Mouse (Mus musculus) c-Kit-negative CD71-positive TER-119-positive erythroid progenitor cells, embryonic 14.5 days (primary cell): ENCODE measurements at regions not wholly inside any gene's neighbourhood (a gene's known extent, or its start where the extent isn't known, plus 50 kb on each side); places are given as distances from the start of the nearest gene placed in this dataset.

Experiments used
- DNase-seq: peaks from one replicate; pipeline ENCODE4 v3.0.0-alpha.2; 2013; ENCODE audit warnings: low read depth, low spot score

DNA sequence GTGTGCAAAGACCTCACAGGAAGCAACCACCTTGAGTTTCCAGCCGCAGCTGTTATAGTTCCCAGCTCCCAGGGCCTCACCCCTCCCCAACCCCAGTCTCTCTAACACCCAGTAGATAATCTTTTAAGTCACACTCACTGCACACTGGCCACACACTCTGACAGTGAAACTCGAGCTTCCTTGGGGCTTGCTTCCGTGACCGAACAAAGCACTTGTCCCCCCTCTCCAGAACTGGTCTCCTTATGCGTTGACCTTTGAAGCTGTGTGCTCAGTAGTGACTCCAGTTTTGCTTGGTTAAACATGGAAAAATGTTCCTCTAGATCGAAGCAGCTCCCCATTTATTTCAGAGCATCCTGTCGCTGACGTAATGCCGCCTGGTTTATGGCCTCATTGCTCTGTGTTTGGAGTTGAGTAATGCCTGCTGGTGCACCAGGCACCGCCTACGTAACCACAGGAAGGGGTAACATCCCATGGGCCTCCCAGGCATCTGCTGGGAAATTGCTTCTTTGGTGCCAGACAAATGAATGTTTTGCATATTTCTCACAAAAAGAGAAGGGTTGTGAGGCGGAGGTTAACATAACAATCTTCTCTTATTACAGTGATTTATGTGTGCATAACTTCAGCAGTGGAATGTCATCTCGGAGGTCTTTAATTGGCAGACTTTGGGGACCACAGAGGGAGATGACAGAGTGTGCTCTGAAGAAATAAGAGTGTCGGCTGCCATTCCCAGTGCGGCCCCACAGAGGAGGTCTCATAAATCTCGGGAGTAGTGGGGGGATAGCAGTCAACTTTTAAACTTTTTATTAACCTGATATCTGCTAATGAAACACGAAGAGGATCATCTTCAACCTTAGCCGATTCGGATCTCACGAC, 292.7 kb upstream of the Zfp507 start:
- DNase-seq: no peak

DNA sequence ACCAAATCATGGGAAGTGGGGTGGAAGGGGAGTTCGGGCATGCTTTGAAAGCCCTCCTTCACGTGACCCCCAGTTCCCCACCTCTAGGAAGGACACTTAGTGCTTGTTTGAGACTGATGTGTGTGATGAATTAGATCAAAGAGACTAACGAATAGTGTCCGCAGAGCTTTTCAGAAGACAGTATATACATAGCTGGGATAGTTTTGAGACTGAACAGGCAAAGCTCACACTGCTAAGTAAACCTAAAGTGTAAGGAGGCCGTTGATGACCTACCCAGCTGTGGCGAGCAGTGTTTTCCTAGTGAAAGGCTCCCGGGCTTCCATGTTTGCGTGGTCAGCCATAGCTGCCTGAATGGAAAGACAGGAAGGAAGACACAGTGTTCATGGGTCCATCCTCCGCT, 288.3 kb upstream of the Zfp507 start:
- DNase-seq: no peak

DNA sequence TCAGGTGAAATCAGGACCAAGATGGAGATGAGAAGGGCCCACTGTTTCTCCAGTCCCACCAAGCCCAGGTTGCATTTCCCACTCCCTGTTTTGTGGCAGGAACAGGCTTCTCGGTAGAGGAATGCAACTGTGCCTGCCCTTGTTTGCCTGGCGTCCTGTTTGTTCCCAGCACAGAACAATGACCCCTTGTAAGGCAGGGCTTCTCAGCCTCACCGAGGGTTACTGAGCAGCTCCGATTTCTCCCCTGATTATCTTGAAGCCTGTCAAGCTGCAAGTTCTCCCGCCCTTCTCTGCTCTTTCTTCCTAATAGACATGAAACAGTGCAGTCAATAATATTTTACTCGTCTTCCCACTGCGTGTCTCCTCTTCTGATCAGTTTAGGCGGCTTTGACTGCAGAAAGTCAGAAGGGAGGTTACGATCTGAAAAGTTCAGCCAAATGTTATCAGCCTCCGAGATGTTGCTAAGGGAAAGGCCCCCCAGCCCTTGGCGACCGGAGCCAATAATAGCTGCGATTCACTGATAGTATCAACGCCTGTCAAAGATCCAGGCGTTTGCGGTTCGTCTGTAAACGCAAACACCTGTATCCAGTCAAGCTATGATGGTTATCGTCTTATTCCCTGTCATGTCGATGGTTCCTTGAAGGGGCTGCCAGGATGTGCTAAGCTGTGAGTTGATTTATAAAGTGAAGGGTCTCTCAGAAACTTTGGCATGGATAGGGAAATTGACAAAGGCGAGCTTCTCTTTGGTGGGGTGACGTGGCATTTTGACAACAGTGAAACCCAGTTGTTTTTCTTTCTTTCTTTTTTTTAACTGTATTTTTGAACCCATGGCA, 287.7 kb upstream of the Zfp507 start:
- no peak for DNase-seq

DNA sequence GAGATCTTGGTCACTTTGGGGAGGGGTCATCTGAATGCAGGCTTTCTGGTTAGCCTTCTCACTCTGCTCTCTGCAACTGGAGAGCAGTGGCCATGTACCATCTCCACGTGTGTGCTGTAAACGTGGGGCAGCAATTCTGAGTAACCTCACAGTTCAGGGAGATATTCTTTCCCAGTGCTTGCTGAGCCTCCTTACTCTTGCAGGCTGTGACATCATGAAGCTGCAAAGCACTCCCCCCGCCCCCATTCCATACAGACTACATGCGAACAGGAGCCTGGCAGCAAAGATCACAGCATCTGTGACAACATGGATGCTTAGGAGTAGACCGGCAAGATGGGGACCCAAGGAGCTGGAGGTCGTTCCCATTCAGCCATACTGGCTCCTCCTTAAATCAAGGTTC, 284.8 kb upstream of the Zfp507 start:
- DNase-seq: no peak

DNA sequence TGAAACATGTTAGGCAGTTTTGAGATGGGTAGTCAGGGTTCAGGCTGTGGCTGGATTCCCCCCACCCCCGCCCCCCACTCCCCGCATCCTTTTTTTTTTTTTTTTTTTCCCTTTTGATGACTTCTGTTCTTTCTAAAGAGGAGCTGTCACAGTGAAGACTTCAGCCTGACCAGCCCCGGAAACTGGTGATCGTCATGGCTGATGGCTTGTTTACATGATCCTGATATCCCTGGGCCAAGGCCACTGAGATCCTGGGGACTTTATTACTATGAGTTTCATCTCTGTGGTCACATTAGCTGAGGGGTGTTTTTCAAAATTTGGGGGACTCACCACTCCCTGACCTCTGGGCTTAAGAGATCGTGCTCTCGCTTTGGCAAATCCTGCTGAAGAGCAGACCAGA, 275.9 kb upstream of the Zfp507 start:
- DNase-seq: no peak

DNA sequence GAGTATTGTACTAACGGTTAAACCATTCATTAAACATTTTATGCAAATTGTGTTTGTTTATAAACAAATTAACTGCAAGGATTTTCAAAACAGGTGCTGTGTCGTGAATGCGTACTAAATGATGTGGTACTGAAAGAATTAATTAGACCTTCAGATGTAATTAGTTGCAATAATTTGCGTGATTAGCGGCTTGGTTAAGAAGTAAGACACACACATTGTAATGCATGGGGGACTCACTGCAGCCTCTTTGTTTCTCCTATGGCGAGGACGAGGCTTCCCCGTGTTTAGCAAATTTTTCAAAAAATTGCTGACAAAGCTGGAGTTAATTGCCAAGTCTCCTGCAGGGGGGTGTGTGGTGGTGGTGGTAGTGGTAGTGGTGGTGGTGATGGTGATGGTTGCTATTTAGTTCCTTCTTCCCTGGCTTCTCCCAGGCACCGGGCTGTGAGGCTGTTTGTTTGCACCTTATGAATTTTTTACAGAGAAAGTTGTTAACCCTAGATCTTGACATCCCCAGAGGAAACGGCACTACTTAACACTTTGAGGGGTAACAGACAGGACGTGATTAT, 275.4 kb upstream of the Zfp507 start:
- no peak for DNase-seq

DNA sequence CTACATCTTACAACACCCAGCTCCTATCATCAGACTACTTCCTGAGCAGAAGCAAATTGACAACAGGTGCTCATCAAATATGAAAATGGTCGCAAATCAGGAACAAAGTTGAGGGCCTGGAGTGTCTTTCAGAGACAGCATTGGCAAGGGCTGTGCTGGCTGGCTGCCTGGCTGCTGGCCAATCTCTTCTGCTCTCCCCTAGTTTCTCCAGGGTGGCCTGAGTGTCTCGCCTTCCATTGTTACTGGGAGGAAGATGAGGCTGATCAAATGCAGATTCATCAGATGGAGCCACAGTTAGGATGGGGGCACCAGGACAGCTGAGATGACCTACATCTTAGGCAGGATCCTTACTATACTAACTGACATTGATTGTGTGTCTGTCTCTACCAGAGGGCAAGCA, 274.5 kb upstream of the Zfp507 start:
- no peak for DNase-seq

DNA sequence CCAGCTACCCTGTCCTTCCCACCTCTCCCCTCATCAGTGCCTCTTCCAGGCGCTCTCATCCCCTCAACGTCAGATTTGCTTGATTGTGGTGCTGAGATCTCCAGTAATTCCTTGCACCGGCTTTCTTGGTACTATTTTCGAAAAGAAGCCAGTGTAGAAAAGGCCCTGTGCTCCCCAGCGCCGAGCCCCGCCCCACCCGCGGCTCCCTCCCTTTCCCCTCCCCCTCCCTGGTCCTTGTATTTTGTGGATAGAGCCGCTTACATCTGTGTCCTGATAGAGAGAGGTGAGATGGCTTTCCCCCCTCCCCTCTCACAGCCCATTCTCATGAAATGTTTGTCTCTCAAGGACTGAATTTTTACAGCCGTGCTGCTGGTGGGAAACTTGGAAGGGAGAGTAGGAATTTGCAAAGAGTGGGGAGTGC, 273.2 kb upstream of the Zfp507 start:
- DNase-seq: no peak

DNA sequence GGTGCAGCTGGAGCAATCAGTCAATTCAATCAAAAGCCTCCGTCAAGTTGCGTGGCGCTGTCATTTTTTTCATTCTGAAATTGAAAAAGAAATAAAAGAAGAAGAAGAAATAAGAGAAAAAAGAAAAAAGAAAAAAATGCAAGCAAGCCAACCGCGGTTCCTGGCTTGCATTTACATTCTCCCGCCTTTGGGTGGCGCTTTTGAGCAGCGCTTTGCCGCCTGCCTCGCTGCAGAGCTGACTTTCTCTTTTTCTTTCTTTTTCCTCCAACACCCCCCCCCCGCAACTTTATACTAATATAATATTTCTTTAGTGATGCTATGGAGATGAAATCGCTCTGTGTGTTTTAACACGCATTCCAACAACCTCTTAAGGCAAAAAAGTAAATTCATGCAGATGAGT, 269.0 kb upstream of the Zfp507 start:
- DNase-seq: no peak

DNA sequence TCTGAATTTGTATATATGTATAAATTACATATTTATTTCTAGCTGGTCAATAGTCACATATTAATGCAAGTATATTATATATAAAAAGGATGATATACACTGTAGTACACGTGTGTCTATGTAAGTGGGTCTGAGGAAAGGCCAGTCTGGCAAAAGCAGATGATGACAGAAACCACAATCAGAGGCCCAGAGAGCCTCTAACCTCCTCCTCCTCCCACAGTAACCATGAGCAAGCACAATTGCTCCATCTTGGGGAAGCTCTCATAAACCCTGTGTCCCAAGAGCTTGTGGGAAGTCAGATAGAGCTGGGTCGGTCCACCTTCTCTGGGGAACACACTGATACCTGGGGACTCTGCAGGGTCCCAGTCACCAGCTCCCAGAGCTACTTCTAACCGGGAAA, 263.9 kb upstream of the Zfp507 start:
- DNase-seq: no peak

DNA sequence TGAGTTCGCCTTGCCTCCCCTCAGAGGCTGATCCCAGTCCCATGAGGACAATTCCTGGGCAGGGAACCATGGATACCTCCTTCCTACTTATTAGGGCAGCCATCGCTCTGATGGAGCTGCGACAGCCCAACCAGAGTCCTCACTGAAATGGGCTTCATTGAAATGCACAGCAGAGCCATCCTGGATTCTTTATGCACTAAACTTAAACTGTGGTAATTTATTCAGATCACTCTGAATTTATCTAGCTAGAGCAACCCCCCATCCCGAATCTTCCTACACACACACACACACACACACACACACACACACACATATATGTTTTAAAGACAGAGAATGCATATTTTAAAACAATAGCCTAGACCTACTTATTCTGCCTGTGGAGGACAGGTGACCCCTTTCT, 258.9 kb upstream of the Zfp507 start:
- no peak for DNase-seq

DNA sequence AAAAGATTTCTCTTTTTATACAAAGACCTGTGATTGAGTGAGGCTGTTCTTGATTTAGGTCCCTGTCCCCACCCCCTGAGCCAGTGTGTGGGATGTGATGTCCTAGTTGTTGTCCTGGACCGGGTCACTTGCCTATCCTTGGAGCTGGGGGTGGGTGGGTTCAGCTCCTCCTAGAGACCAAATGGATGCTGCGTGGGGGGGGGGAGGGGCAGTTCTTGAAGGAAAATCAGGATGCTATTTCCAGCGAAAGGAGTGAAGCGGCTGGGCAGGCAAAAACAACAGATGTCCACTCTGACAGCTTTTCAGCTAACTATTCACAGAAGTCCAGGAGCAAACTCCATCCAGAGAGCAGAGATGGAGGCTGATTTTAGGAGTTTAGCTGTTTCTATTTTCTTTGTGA, 257.6 kb upstream of the Zfp507 start:
- DNase-seq: no peak

DNA sequence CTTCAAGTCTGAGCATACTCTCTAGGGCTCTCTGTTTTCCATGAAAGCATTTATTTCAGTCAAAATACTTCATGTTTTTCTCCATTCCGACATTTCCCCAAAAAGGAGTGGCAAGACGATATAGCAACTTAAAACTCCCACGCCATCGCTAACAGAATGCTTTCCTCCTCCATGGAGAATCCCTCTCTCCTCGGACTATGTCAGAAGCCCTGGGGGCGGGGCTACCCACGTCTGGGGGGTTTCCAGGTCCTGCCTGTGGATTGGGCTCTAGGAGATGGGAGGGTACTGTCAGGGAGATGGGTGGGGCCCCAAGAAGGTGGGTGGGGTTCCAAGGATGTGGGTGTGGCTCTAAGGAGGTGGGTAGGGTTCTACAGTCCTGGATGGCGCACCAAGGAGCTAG, 243.2 kb upstream of the Zfp507 start:
- DNase-seq: no peak

DNA sequence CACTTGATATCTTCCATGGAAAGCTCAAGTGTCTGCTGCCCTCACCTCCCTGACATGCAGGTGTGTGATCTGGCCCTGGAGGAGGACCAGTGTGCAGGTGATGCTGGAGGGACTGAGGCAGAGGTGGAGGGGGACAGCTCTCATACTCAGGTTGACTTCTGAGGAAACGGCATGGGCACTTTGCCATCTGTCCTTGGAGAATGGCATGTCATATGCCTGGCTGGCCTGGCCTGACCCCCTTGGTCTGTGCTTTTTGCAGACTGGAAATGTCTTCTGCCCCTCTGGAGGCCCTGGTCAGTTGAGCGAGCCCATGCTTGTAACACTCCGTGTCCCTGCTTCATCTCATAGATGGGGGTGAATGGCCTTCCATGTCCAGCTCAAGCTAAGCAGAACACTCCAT, 229.1 kb upstream of the Zfp507 start:
- no peak for DNase-seq

DNA sequence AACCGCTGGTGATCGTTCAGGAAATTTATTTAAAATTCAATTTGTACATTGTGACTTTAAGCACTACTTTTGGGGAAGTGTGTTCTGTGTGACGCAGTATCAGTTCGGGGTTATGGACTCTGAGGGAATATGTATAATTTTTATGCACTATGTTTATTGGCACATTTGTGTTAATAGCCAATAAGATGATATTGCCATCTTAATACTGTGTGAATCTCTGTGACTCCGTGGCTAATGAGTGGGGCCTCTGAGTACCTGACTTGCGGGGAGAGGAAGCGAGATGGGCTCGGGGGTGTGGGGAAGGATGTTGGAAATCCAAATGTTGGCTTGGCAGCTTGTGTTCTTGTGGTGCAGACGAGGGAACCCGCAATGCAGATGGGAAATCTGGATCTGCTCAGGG, 220.2 kb upstream of the Zfp507 start:
- DNase-seq: no peak

DNA sequence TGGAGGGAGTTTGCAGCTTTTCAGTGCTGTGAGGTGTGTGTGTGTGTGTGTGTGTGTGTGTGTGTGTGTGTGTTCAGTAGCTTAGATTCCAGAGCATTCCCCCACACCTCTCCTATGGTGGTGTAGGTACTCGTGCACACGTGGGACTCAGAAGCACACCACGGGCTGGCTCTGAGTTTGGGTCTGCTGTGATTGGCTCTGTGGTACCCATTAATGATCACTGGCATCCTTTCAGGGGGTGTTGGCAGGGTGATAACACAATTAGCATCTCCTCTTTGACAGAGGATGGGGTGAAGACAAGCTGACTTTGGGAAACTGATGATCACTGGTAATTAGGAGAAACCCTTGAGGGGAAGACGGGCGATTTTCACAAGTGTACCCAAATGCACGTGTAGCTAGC, 219.7 kb upstream of the Zfp507 start:
- no peak for DNase-seq

DNA sequence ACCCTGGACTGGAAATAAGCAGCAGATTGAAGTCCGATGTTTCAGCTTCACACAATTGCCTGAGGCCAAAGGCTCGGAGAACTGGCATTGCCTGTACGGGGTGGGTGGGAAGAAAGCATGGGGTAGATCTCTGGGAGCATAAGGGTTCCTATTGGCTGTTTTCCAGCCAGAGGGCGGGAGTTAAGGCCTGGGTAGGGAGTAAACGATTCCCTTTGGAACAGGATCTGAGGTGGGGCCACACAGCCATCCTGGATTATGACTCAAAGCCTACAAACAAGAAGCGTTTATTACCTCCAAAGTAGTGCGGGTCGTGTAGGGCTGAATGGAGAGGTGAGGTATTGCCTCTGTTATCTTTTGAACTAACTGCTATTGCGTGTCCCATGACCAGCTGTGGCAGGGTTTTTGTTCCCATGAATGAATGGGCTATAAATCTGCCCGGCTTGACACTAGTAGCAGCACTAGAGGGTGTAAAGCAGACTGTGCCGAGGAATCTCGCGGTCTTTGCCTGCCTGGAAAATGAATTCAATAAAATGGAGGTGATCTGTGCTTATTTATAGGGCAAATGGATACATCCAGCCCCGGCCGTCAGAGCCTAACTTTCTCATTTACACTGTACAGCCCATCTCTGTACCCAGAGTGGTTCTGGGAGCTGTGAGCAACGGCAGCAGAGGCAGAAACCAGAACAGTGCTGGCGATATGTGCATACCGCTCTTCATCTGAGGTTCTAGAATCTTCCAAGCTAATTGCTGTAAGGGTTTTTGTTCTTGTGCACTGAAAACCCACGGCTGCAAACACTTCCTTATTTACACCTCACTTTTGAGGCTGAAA, 214.3 kb upstream of the Zfp507 start:
- no peak for DNase-seq

DNA sequence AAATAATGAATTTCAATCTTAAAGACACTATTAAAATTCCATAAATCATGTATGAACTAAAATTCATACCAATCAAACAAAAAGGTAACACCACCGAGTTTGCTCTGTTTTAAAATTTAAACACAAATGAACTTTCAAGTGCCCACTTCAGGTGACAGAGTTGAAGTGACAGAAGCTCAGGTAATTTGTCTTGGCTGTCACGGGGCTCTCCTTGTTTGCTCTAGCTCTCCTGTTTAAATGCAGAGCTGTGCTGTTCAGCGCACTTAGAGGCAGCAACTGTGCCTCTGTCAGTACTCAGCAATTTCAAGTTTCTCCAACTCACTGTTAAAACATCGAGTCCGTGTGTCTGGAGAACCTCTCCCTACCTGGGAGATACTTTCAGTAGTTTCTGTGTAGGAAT, 193.8 kb upstream of the Zfp507 start:
- no peak for DNase-seq

DNA sequence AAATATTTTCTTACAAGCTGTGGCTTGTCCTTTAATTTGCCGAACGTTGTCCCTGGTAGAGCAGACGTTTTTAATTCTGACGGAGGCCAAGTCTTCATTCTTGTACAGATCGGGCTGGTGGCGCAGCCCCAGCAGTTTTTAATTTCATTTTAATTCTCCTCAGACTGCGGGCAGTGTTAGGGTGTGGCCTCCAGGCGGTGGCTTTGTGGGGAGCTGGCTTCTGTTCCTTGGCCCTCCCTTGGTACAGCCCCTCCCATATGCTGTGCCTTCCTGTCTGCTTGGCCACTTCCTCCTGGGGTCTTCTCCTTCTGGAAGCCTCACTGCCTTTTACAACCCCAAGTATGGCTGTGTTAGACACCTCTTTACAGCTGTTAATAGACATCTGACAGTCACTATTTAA, 189.7 kb upstream of the Zfp507 start:
- DNase-seq: no peak

DNA sequence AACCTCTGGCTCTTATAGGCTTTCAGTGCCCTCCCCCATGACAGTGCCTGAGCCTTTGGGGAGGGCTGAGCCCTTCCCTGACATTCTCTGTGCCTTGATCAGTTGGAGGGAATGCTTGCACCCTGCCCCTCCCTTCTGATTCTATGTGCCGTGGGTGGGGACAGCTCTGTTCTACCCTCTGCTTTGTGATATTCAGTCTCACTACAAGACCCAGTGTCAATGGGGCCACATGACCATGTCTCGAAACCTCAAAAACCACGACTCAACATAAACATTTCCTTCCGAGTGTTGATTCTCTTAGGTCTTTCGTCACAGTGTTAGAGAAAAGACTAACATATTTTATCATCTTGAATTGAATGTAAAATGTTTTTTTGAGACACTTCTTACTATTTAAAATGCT, 188.3 kb upstream of the Zfp507 start:
- no peak for DNase-seq

DNA sequence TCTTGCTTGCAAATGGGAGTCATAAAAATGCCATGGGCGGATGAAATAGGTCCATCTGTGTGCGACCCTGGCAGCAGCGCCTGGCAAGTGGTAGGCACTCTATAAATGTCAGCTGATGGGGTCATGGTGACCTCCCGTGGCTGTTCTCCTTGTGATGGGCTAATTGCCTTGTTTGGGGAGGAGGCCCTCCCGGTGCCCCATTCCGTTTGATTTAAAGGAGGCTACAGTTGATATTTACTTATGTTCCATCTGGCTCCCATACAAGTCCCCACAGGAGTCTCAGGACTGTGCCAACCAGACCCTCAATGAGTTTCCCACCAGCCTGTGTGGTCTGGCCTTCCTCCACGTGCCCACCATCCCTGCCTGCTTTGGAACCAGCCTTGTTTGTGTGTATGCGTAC, 186.7 kb upstream of the Zfp507 start:
- no peak for DNase-seq
